Mouse (Mus musculus): Measurements from ENCODE around the gene Pml. TPM values are rescaled to one million over a fixed set of nuclear protein-coding genes. Genes with fewer than 3 reads are reported as not detected.

Gene Pml
- polyA plus RNA-seq, 2 experiments from 2014 or later = 45.9 to 77.9 TPM

DNA sequence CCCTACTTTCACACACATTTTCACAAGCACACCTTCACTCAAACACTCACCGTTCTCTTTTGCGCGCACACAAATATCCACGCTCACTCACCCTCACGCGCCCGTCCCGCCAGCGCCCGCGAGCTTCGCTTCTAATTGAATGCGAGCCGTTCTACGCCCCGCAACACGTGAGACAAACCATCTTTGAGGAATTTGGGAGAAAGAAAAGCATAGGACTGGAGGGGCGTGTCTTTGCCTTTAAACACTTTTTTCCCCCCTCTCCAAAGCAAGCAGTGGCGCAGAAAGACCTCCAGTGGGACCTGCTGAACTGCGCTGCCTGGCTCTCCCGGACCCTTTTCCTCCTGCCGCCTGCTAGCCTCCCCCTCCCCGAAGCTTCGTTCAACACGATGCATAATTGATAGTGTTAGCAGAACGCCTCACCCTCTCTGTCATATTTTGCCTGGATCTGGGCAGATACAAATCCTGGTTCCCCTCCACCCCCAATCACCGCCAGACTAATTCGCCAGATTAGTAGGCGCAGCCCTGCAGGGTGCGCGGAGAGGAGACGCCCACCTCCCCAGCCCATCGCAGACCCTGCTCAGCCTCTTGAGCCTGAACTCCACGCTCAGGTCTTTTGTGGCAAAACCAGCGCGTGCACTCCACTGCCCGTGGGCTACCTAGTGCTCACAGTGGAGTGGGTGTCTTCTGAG lies 47.6 kb downstream of the Pml start:
- ATAC-seq = no peak

DNA sequence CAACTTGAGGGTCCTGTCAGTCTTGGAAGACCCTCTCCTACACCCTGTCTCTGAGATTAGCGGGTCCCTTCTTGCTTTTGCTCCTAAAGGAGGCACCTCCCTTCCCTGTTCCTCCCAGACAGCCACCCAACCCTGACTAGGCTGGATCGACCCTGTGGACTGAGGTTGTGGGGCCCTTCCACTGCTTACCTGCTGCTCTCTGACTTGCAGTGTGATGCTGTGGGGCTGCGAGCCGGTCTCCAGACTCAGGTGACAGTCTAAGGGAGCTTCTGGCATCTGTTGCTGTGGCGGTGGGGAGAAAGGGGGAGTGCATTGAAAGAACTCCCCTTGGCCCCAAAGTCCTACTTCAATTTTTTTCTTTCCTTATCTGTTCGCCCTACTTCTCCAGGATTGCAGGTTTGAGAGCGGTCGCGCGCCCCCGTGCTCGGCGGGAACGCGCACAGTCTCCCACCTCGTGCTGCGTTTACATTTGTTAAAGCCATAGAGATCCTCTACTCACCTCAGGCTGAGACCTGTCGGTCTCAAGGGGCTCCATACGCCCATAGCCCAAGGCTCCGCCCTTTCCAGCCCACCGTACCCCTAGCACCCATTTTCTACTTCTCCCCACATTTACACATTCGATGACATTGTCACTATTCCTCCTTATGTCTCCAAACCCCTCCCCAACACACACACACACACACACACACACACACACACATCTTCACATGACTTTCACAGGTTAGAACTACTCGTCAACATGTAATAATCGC lies 48.3 kb downstream of the Pml start:
- no peak for ATAC-seq

DNA sequence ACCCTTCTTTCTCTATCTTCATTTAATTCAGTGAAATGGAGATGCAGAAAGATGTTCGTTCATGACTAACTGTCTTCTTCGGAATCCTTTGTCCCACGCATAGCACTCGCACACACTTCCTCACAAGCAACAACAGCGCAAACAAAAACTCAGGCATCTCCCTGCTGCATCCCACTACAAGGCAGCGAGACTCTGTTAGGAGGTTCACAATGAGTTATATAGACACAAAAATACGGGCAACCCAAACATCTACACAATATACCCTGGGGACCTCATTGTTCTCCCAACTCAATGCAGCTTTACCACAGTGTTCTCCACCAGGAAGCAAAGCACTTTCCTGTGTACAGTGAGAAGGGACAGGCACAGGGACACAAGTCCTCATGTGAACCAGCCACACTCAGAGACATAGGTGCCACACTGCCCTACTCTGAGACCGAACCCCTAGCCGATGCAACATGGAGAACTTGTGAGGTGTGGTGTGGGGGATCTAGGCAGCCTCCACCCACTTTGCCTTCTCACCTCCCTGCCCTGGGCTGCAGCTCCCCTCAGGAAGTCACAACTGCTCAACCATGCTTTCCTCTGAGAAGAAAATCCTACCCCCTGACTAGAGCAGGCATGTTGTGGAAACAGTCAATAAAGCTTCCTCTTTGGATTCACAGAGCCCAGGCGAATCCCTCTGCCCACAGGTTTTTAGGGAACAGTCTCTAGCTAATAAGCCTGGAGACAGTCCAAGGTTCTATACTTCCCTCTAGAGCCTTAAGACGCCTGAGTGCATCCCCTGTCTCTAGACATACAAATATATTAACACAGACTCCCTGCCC lies 49.1 kb downstream of the Pml start:
- no peak for ATAC-seq

DNA sequence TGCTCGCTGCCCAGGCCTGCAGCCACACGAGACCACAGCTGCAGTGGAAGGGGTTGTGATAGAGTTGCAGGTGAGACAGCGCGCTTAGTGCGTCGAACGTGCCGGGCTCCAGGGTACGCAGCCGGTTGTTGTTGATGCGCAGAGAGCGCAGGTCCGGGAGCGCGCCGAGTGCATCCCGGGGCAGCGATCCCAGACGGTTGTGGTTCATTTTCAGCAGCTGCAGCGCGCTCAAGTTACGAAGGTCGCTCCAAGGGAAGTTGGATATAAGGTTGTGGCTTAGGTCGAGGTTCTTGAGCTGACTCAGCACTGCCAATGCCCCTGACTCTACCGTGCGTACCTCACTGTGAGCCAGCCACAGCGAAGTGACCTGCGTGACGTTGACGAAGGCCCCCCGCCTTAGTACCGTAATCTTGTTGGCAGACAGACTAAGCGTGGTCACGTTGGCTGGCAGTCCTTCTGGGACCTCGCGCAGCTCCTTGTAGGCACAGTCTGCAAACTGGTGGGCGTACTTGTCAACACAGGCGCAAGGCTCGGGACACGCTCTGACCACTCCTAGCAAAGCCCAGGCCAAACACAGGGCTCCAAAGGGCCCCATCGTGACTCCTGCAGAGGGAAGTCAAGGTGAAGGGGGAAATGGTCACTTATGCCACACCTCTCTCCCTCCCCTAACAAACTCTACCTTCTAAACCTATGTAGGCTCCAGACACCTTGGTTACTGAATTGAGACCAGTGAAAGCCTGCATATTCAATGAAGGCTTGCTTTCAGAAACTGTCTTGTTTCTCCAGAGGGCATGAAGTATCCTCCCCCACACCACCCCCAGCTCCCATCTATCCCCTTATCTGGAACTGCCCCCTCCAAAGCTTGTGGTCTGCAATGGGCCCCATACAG lies 50.0 kb downstream of the Pml start:
- no peak for ATAC-seq

DNA sequence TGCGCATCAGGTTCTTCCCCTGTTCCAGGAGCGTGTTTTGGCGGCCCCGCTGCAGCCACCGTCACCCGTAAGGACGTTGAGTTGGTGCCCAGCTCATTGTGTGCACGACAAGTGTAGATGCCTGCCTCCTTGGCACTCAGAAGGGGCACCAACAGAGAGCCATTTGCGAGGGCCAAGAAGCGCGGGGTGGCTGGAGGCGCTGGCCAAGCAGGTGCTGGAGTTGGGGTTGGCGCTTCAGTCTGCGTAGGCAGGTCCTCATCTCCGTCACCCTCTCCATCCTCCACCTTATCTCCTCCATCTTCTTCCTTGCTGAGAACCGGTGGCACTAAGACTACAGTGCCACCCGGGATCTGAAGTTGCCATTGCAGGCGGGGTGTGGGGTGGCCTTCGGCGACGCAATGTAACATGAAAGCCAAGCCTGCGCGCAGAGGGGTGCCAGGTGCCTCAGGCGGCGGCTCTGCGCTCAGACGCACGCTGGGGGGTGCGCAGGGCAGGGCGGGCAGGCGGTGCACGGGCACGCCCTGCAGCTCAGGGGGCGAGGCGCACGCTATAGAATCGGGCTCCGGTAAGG lies 50.7 kb downstream of the Pml start:
- no peak for ATAC-seq

DNA sequence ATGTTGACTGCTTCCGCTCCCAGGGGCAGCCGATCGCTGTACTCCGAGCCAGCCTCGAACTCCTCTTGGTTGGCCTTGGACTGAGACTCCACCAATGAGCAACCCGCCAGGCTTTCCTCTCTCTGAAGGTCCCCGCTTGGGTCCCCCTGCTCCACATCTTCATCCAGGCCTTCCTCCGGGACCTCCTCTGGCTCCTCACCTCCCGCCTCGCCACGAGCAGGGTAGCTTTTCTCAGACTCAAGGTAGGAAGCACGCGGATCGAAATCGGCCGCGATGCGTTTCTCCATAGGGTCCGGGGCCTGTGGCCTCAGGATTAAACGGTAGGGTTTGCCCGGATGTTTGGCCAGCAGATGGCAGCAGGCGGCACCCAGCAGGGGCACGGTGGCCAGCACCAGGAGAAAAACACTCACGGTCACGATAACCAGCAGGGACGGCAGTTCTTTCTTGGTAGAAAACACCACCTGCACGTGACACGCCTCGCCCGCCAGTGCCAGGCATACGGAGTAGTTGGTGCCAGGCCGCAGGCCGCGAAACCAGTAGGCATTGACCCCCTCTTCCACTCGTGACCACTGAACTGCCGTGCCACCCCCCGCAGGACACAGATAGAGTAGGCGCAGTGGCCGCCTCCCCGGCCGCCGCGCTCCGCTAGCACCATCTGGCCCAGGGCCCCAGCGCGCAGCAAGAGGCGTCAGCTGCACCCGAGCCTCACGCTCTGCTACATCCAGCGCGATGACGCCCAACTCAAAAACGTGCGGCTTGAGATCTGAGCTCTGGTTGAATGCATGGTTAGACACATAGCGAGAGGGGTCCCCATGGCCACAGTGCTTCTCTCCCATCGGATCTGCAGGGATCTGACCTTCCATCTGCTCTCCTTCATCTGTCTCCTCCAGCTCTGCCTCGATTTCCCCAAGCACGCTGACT lies 51.5 kb downstream of the Pml start:
- no peak for ATAC-seq

DNA sequence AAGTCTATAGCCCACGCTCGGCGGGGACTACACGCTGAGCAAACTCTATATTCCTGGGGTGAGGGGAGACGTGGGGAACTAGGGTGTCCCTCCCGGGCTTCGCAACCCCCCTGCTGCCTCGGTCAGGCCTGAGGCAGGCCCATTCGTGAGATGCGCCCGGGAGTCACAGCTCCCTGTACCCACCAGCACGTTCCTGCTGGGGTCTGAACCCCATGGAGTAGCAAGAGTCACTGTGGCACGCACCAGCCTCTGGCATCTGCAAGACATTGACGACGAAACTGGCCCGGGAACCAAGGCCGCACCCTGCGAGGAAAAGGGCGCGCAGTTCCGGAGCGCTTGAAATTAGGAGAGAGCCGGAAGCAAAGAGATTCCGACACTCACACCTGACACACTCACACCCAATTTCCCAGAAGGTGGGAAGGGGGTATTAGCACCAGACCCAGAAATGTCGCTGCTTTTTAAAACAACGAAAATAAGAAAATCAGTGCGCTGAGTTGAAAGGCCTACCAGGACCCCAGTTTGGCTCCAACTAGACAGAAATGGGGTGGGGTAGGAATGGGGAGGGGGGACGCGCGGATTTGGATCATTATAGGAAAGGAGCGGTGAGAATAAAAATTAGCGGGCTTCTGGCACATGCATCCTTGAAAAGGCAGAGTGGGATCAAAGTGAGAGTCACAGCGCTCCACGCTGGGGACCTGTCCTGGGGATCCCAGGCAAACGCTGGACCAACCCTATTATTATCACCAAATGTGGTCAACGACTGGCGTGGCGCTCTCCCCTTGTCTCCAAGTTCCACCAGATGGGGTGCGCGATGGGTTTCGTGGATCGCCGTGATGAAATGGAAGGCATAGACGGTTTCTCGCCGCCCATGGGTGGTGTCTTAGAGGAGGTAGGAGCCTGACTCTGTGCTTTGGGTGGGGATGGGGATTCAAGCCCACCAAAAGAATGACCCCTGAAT lies 52.7 kb downstream of the Pml start:
- ATAC-seq = no peak

DNA sequence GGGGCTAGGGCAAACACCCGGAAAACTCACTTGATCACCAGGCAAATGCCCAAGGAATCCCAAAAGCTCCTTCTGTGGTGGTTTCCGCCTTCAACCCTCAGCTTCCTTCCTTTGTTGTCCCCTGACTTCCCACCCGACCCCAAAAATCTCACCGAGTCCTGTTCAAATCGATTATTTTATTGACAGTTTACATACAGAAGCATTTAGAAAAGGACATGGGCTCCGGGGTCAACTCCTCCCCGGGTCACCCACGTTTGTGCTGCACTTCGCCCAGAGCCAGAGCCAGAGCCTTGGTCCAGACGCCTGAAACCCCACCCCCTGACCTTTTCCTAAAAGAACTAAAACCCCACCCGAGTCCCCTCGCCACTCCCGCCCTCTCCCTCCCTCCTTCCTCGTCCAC lies 53.4 kb downstream of the Pml start:
- ATAC-seq = no peak

DNA sequence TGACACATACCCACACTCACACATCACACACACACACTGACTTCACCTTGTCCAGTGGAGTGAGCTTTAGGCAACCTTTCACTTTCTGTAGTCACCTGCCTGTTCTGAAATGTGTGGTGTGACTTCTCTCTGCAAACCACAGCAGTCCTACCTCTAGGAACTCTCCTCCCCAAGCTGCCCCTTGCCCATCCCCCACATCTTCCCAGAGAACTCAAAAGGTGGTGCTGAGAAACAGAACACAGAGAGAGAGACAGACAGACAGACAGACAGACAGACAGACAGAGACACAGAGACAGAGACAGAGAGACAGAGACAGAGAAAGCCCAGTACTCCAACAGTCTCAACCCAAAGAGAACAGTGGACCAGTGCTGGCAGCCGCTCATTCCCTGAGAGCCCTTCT lies 53.9 kb downstream of the Pml start:
- ATAC-seq = no peak

DNA sequence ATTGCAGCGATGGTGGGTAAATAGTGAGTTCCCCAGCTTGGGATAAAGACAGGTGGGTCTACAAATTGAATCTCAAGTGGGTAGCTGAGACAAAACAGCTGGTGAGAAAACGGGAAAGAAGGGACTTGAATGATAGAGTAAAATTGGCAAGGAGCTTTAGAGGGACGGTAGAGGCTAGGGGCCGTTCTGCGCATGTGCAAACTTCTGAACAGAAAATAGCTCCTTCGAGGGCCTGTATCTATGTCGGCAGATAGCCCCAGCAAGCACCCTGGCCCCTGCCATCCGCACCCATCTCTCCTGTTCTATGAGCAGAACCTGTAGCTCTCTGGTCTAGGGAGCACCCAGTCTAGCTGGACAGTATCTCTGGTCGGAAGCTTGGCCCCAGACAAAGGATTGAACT lies 55.4 kb downstream of the Pml start:
- ATAC-seq = no peak

DNA sequence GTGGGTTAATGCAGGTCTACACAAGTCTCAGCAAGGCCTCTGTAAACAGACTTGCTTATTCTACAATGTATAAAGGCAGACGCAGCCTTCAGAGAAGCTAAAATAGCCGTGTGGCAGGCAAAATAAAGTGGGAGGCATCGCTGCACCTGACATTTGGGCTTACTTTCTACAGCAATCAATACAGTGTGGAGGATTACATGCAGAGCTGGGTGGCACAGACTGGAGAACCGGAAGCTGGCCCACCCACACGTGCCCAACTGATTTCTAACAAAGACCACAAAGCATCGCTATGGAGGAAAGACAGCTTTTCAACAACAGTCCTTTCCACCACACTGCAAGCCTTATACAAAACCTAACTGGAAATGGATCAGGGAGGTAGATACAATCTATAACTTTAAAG lies 65.1 kb downstream of the Pml start:
- ATAC-seq = no peak

DNA sequence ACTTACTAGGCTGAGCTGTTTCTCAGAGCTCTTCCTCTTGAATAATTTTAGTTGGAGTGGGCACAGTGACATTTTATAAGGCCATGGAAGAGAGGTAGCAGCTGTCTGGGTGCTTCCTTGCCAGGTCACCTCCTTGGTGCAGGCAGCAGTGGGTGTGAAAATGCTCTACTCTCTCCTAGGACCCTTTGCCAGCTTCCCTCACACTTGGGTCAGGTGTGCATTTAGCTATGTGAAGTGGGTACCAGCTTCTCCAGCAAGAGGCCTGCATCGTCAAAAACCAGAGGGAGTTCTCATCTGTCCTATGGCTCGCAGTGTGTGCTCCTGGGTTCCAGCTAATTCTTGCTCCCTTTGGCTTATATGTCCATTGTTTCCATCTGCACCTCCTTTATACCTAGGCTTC lies 70.2 kb downstream of the Pml start:
- ATAC-seq = no peak

DNA sequence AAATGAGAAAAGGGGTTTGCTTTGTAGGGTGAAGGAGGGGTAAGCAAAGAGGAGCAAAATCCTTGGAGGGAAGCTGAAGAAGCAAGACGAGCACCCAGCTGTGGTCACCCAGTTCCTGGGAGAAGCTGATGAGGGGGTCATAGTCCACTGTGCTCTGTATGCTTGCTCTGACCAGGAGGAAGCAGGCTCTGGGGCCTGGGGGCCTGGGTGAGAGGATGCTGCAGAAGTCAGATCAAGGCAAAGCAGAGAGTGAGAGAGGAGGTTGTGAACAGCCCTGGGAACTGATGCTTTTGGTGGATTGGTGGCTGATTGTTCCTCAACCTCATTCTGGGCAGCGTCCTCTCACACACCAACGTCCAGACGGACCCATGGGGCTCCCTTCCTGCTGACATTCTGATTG lies 72.4 kb downstream of the Pml start:
- no peak for ATAC-seq

DNA sequence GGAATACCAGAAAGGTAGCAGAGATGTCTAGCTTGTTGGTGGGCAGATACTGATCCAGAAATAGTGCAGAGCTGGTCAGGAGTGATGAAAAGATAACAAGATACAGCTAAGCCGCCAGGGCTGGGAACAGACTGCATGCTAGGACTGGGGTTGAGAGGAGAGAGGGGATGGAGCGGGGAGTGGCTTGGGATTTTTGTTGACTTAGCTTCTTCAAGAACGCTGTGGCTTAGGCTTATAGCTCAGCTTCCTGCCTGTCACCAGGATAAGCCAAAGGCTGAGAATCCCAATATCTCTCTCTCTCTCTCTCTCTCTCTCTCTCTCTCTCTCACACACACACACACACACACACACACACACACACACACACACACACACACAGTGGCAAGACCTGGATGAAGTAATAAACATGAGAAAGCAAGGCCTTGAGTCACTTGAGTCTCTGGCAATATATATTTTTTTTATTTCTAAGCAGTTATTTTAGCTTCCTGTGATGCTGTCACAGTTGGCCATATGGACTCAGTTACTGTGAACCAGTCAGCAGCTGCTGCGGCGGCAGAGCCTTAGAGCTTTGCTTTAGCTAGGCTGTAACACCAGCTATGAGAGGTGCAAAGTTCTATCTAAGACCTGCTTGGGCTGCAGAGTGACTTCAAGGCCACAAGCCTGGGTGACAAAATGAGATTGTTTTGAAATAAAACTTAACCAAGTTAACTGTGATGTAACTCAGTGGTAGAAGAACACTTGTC lies 73.7 kb downstream of the Pml start:
- ATAC-seq = no peak

DNA sequence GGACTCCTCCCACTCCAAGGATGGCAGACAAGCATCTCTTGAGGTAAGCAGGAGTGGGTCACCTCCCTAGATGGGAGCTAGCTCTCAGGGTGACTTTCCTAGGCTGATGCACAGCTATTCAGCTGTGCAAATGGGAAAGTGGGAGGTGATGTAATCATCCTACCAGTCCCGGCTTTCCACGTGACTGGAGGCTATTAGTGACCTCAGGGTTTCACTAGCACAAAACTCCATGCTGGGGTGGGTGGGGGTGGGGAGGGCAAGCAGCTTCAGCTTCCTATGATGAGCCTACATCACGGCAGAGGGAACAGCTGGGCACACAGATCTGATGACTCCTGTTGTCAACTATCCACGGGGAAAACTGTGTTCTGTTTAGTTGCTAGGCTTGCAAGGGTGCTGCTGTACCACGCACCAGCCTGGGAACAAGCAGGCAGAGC lies 74.8 kb downstream of the Pml start:
- no peak for ATAC-seq

DNA sequence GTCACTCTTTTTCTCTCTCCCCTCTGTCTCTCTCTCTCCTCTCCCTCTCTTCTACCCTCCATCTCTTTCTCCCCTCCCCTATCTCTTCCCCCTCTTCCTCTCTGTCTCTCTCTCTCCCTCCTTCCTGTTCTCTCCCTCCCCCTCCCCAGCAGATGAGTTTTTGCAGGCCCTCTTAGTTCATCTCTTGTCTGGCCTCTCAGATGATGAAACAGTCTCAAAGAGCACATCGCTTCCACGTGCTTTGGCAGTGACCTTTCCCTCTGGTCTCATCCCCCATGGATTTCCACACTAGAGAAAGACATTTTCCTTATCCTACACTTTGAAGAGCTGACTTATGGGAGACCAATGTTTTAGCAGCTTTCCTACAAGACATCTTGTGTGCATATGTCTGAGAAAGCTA lies 76.7 kb downstream of the Pml start:
- no peak for ATAC-seq

DNA sequence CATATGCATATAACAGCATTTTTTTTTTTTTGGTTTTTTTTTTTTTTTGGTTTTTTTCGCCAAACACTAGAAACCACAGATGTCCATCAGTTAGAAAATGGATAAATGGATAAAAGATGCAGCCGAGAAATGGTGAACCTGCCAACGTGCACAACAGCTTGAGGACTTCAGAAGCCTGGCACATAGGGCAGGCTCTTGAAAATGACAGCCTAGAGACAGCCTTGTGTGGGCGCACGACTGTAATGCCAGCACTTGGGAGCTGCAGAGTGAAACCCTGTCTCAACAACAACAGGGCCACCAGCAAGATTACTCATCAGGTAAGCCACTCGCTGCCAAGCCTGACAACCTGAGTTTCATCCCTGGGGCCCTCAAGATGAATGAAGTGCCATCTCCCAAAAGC lies 80.2 kb downstream of the Pml start:
- ATAC-seq = no peak

DNA sequence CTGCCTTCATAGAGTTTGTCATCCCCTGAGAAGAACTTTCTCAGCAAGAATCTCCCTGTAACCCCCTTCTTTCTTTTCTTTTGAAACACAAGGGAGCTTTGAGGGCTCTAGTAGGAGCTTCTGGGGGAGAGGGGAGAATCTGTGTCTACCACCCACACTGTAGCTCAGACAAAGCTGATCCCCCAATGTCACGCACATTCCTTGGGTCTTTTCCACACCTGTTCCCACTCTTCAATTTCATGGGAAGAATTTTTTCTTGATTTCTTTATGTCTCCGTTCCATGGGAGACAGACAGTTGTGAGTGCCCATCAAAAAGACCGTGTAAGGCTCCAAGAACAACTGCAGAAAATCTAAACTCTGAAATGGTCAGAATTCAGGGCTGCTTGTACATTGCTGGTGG lies 80.7 kb downstream of the Pml start:
- ATAC-seq = no peak
